Mouse (Mus musculus) ES-Bruce4 (cell line): ENCODE results near the gene Fnip1.

Source experiments
- CTCF ChIP-seq: IDR thresholded peaks from one replicate; pipeline ENCODE4 v1.8.1; 2011; ENCODE audit warnings: low read depth, low read length
- POLR2A ChIP-seq: IDR thresholded peaks from one replicate; pipeline ENCODE4 v1.8.1; 2011; ENCODE audit warnings: low read length; ENCODE audit not compliant: insufficient read depth

DNA sequence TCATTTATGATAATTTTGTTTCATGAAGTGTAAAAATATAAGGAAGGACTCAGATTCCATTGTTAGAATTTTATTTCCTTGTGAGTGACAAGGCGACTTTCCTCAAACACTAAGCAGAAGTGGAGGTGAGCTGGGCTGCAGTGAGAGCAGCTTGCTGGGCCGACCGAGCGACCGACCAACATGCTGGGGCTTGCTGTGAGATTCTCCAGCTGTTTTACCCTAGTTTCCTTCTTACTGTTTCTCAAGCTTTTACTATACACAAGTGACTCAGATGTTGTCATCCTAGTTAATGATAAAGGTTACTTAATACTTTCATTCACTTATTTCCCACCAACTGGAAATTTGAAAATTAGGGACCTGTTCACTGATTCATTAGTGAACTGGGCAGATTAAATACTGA is 61.8 kb downstream of the Fnip1 start:
- TF ChIP-seq POLR2A (no peak), CTCF (no peak)
